Mouse (Mus musculus) megakaryocyte-erythroid progenitor cell, adult 5 weeks (primary cell): ENCODE measurements around the gene Coq9. TPM values are rescaled to one million over a fixed set of nuclear protein-coding genes. Genes with fewer than 3 reads are reported as not detected.

Source experiments
- polyA plus RNA-seq: library from polyadenylated mRNA; stranded (reverse); fragments of >175 nt; gene quantifications from 2 replicates; pipeline ENCODE4 v1.2.3, GENCODE M21; 2012

Gene Coq9
- polyA plus RNA-seq: 84.2 and 97.3 TPM in 2 replicates

GRCm38 (mm10) chr8:94837662-94838574, at the start of gene Coq9, which contains the start of gene Ciapin1:
Gene Coq9, plus strand, starts transcription at chr8:94838321.
Gene Ciapin1, minus strand, starts transcription at chr8:94838358.

GRCm38 (mm10) chr8:94810153-94810552, 28.0 kb upstream of the Coq9 start, which contains the start of gene Ccl17:
Gene Ccl17, plus strand, starts transcription at chr8:94810453.

GRCm38 (mm10) chr8:94857346-94858173, 19.4 kb downstream of the Coq9 start, which contains the start of gene Polr2c:
Gene Polr2c, plus strand, starts transcription at chr8:94857450.

GRCm38 (mm10) chr8:94876197-94876730, 38.1 kb downstream of the Coq9 start, which contains the start of gene Dok4:
Gene Dok4, minus strand, starts transcription at chr8:94876330.

Other genes with a start within 250 kb of the Coq9 start
- gene Rspry1, start 236.4 kb upstream of the Coq9 start, polyA plus RNA-seq: 3.8 and 4.1 TPM in 2 replicates
- 43.9 and 62.5 TPM in 2 replicates for gene Fam192a, start 236.3 kb upstream of the Coq9 start, polyA plus RNA-seq
- gene Arl2bp, start 171.7 kb upstream of the Coq9 start, polyA plus RNA-seq: 36.2 and 49.0 TPM in 2 replicates
- gene Pllp, start 142.0 kb upstream of the Coq9 start, polyA plus RNA-seq: not detected in 2 replicates
- gene Ccl22, start 92.7 kb upstream of the Coq9 start, polyA plus RNA-seq: 0.16 and 0.21 TPM in 2 replicates
- 3.4 and 5.8 TPM in 2 replicates for gene Cx3cl1, start 66.3 kb upstream of the Coq9 start, polyA plus RNA-seq
- 0.87 TPM in 1 of 2 replicates, not detected in the other for gene Ccl17, start 27.9 kb upstream of the Coq9 start, polyA plus RNA-seq
- gene Ciapin1, start within 50 bp of the Coq9 start, polyA plus RNA-seq: 273 and 285 TPM in 2 replicates
- 25.1 and 31.9 TPM in 2 replicates for gene Polr2c, start 19.1 kb downstream of the Coq9 start, polyA plus RNA-seq
- 1.3 and 2.1 TPM in 2 replicates for gene Dok4, start 38.0 kb downstream of the Coq9 start, polyA plus RNA-seq
- gene Ccdc102a, start 79.8 kb downstream of the Coq9 start, polyA plus RNA-seq: 3.7 and 4.4 TPM in 2 replicates
- 1.1 TPM in 2 replicates for gene Adgrg5, start 85.4 kb downstream of the Coq9 start, polyA plus RNA-seq
- gene Adgrg1, start 136.4 kb downstream of the Coq9 start, polyA plus RNA-seq: 302 and 465 TPM in 2 replicates
- gene Adgrg3, start 179.4 kb downstream of the Coq9 start, polyA plus RNA-seq: 184 and 192 TPM in 2 replicates
- gene Drc7, start 216.8 kb downstream of the Coq9 start, polyA plus RNA-seq: 1.2 and 1.8 TPM in 2 replicates
- 66.6 and 88.6 TPM in 2 replicates for gene Katnb1, start 242.9 kb downstream of the Coq9 start, polyA plus RNA-seq